Mouse (Mus musculus) urinary bladder, postnatal 4 days (tissue): Measurements from ENCODE around the gene Urb2.
"Not testable (repeated sequence)": the region's sequence is repeated elsewhere in the genome, so short reads cannot be mapped to it uniquely, and the experiment has no call there.

Experiments
- DNase-seq, 2 experiments: peaks; one replicate each; pipeline ENCODE4 v3.0.0; 2021 to 2022; ENCODE audit warnings: low spot score in 2 of 2

Urb2 gene

DNA sequence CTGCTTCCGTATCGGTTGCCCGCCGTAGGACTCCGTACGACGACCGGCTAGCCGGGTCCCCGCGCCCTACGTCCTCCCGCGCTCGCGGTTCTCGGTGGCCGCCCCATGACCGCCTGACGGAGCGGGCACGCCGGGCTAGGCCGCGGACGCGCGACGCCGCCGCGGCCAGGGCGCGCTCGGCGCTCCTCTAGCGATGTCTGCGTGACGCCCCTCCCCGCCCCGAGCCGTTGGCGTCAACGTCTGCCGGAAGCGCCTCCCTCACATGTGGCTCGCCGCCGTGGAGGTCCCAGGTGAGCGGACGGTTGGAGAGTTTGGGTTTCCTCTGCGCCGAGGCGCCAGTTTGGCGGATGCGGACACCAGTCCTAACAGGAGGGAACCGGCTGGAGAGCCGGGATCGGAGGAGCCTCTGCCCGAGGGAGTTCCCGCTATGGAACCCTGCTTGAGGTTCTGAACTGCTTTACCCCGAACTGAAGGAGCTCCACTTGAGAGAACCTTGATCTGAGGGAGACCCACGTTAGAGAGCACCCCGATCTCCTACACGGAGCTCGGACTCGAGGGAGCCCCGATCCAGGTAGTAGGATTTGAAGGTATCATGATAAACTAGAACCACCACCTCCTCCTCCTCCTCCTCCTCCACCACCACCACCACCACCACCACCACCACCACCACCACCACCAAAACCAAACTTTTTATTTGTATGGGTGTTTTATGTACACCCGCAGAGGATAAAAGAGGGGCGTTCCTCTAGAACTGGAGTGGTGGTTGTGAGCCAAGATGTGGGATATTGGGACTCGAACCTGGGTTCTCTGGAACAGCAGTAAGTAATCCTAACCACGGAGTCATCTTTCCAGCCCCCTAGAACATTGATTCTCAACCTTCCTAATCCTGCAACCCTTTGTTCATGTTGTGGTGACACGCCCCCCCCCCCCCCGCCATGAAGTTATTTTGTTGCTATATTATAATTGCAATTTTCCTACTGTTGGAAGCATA, at the start of gene Urb2, which contains the start of gene Taf5l:
TSS of gene Urb2 (plus strand) at position 272 of the 991 bp plus-strand sequence.
TSS of gene Taf5l (minus strand) at position 161 of the 991 bp plus-strand sequence.
- DNase-seq = peak; percentile 93

DNA sequence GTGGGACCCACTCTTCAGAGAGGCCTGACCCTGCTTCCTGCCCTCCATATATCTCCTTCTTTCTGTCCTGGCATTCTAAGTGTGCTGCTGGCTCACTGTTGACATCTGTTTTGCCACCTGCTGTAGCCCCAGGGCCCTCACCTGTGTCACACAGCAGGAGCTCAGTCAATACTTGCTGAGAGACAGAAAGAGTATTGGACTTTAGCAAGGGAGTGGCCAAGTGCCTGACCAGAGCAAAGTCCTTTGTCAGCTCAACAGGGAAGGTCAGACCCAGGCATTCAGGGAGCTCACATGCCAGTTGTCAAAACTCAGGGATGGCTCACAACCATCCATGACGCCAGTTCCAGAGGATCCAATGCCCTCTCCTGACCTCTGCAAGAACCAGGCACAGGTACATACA, 47.8 kb upstream of the Urb2 start:
- no peak for DNase-seq

DNA sequence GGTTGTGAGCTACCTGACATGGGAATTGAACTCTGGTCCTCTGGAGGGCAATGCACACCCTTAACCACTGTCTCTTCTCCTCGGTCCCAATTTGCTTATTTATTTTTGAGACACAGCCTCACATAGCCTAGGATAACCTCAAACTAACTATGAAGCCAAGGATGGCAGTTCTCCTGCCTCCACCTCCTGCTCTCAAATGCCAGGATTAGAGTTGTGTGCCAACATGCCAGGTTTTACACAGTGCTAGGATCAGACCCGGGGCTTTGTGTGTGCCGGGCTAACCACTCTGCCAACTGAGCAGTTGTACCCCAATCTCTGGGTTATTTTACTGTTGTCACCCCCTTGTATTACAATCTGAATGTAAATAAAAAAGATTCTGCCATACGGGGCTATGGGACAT, 43.8 kb upstream of the Urb2 start:
- no peak for DNase-seq

DNA sequence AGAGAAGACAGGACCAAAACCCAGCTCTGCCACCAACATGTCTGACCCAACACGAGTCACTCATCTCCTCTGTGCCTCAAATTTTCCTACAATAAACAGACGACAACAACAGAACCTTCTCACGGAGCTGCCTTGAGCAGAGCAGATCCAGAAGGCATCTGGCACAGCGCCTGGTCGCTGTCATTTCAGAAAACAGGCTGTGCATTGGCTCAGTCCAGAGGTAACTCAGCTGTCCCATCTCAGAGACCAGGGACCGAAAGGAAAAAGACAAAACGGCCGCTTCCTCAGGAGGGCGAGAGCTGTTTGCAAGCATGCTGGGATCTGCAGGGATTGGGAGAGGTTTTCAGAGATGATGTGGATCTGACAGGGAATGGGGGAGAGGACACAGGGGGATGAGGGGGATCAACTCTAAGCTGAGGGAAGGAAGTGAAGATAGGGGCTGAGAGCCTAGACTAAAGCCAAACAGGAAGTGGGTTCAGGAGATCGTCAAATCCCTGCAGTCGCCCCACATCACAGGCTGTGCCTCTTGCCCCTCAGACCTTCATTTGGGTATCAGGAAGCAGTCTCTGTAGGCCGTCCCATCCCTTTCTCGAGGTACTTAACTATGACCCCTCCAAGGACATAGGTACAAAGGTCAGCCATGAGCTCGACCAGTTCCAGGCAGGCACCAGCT, 43.0 kb upstream of the Urb2 start:
- no peak for DNase-seq

DNA sequence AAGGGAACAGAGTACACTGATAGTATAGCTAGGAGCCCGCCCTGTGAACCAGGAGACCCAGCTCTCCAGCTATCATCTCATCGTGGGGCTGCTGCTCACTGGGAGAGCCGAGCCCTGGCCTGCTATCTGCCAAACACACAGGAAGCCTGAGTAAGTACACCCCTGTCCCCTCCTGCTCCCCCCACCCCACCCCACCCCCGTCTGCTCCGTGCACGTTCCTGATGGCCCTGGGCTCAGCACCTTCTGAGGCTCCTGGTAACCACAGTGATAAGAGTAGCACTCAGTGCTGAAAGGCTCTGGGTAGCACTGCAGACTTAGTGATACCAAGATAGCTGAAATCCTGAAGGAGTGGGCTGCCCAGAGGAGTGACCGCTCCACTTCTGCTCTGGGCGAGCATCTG, 42.4 kb upstream of the Urb2 start:
- DNase-seq = no peak

DNA sequence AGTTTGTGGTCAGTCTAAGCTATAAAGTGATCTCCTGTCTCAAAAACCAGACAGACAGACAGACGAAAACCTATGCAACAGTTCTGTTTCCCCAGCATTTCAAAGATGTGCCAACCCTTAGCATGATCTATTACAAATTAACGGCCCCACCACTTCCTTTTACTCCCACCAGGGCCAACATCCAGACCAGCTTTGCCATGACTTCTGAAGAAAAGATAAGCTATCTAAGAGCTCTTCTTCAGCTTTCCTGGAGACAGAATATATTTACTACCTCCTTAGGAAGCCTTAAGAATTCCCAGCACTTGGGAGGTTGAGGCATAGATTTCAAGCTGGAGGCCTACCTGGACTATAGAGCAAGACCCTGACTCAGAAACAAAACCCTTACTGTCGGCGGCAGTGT, 41.1 kb upstream of the Urb2 start:
- no peak for DNase-seq

DNA sequence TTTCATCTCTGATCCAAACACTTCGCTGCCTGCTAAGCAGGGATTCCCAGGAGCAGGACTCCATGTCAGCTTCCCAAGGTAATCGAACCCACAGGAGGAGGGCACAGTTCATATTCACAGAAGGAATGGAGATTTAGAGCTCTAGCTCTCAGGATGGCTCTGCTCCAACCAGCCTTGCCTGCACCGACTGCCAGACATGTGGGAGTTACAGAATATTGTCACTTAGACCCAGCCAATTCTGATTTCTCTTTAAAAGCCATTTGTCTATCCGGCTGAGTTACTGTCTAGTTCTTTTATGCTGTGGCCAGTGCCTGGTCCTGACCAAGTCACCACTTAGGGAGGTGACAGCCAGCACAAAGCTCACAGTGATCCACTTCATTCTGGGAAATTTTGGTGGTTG, 39.6 kb upstream of the Urb2 start:
- DNase-seq = no peak

DNA sequence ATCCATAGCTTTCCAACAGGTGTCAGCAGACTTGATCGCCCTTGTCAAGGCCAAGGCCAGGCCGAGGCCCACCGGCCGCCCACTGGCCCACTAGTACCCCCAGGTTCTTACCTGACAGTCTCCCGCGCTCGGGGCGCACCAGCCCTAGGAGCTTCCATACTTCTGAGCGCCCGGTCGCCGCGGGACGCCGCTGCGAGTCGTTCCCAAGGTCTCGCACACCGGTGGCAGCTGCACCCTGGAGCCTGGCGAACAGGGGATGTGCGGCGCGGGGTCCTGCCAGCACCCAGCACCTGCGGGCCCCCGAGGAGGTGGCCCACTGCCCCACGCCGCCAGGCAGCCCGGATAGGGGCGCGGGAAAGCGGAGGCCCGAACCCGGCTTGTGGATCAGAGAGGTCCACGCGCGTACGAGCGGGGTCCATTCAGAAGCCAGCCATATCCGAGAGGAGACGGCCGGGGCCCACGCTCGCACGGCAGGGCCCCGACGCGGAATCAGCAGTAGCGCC, 39.0 kb upstream of the Urb2 start:
- DNase-seq = no peak

DNA sequence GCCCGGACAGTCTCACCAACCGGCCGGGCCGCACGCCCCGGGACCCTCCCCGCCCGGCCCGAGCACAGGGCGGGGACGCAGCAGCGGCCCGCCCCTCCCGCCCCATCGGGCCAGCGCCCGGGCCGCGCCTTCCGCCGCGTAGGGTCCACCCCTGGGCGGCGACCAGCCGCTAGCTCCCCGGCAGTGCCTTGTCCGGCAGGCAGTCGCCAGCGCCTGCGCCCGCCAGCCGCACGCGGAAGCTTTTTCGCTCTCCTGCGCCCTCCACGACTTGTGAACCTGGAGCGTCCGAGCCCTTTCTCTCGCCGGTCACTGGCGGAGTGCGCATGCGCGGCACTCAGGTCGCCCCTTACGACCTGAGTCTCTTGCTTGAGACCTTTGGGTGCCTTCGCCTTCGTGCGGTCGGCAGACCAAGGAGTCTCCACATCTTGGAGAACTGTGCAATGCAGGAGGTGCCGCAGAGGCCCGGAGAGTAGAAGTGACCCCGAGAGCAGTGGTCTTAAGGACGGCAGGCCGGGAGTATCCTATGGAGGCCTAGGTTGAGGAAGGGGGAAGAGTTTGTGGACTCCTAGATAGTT, 38.4 kb upstream of the Urb2 start, which contains the start of gene Abcb10:
TSS of gene Abcb10 (minus strand) at position 297 of the 575 bp plus-strand sequence.
- peak; percentile 87 to 88 for DNase-seq

DNA sequence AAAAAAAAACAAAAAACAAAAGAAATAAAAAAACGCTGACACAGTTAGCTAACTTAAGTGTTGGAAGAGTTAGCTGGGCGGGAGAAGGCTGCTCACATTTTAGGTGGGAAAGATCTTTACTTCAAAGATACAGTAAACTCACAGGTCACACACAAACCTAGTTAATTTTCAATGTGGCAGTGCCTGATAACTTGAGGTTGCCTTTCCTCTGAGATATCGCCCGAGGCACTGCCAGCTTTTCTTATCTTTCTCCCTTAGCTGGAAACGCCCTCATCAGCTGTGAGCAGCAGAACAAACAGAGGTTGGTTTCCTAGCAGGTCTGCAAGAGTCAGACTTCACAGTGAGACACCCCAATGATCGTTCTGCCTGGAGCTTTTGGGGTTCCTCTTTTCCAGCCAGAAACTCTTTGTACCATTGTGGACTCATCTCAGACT, 32.7 kb upstream of the Urb2 start:
- no peak for DNase-seq

DNA sequence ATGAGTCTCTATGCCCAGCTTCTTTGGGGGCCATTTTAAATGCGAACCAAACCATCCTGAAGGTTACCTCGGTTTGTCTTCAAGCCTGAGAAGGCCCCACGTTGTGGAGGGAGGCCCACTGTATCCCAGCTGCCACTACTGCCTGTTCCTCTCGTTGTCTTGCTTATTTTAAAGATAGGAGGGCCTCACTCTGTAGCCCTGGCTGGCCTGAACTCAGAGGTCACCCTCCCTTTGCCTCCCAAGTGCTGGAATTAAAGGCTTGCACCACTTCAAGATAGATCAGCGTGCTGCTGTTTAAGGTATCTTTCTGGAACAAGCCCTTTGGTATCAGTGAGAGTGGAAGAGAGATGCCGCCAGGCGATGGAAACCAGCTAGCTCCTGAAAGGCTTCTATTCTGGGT, 32.2 kb upstream of the Urb2 start:
- no peak for DNase-seq

DNA sequence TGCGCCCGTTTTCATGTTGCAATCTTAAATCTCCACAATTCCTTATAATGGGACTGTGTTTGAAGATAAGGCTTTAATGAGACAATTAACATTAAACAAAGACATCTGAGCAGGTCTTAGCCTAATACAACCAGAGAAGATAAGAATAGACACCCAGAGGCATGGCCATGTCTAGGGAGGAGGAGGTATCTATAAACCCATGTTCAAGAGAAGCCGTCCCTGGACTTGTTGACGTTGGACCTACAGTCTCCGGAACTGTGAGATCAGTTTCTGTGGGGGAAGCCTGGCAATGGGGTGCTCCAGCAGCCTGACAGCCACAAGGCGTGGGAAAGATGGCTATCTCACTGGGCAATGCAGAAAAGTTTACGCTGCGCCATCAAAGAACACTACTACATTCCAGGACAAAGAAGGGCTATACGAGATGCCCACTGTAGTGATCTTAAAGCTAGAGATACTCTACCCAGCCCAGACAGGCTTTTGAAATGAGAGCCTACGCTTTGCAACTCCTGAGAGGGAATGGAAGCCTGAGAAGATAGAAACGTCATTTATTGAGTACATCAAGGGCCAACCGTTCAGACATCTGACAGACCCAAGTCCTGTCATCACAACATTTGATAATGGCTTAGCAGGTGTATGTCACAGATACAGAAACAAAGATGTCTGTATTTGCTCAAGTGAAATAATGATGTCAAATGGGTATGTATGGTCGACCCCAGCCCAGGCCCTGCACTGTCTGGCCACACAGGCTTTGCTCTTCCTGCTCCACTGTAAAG, 30.8 kb upstream of the Urb2 start:
- DNase-seq = no peak

DNA sequence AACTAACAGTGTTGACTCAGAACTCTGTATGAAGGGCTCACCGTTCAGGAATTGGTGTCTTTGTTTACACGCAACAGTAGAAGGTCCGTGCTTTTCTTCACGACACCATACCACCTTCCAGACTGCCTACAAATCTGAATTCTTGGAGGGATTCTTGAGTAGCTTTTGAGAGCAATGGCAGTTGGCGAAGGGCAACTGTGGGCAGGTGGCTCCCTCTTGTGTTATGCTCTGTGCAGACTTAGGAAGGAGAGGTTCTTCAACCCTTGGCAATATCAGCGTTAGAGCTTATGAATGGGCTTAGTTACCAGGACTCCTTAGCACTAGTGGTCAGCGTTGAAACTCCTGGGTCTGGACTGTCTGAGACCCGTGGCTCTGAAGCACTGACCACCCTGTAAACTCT, 28.7 kb upstream of the Urb2 start:
- no peak for DNase-seq

DNA sequence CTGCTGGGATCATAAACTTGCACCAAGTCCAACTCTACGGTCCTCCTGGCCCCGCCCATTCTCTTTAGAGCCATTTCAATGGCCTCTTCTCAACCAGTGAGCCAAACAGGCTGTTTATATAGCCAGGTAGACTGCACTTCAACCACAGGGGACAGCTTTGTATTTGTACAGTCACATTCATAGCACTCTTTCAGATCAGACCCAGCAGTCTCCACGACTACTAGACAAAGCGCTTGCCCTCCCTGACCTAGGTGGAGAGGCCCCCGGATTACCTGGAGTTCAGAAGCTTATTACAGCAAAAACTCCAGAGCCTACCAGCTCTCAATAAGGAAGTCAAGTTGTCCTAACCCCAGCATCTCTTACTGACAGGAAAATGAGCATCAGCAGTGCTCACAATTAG, 27.7 kb upstream of the Urb2 start:
- no peak for DNase-seq

DNA sequence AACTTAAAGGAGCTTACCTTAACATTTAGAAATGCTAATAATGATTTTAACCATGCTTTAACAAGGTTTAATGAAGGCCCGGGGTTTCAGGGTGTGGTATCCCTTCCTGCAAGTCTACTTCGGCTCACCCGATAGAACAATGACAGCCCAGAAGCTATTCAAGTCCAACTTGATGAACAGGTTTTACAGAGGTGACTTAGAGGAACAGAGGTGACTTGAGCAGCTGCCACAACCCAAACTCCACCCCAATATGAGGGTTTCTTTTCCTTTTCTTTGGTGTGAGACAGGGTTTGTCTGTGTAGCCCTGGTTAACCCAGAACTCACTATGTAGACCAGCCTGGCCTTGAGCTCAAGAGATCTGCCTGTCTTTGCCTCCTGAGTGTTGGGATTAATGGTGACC, 27.3 kb upstream of the Urb2 start:
- no peak for DNase-seq

DNA sequence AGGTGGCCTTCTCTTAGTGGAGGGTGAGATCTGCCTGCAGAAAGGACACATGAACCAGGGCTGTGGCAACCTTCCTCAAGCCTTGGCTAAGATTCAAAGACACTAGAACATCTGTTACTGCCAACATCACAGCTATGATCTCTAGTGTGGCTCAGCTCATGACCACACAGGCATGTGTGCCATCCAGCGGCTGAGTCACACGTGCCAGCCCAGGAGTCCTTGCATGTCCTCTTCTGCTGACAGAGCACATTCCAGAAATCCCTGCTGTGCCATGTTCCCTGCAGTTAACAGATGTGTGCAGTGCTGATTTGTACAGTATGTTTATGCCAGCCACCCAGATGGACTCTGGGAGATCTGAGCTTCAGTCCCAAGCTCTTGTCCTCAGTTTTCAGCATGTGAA, 21.7 kb upstream of the Urb2 start:
- DNase-seq = no peak

DNA sequence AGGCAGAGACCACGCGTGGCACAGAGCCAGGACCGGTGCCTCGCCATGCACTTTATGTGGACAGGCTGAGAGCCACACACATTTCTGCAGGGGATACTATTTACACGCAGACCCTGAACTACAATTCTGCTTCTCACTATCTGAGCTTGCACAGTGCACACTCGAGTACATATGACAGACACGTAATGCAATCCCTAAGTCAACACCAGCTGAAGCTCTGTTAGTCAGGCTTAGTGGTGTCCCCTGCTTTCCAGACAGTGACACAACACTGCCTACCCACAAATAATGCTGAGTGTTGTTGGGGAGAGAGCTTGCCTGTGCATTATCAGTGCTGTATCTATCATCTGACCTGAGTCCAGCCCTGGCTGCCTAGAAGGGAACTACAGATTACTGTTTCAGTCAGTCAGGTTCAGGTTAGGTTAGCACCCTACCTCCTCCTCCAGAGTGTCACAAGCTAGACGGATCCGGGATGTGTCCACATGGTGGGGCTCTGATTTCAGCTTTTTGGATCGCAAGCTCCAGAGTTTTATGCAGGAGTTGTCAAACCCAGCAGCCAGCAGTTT, 18.7 kb upstream of the Urb2 start:
- DNase-seq = no peak

DNA sequence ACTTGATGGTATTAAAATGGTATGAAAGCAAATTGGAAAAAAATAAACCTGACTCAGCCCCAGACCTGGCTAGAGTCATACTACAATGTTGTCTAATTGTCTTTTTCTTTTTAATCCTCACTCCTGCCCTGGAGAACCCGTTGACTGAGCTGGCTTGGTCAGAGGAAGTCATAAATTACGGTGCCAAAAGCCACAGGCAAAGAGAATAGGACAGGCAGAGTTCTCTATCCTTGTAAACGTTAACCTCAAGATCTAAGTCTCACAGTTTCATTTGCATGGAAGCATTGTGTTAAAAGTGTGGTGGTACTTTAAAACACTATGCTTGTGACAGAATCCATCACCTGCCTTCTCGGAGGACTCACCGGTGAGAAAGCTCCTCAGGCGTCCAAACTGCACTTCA, 13.5 kb upstream of the Urb2 start:
- DNase-seq = no peak

DNA sequence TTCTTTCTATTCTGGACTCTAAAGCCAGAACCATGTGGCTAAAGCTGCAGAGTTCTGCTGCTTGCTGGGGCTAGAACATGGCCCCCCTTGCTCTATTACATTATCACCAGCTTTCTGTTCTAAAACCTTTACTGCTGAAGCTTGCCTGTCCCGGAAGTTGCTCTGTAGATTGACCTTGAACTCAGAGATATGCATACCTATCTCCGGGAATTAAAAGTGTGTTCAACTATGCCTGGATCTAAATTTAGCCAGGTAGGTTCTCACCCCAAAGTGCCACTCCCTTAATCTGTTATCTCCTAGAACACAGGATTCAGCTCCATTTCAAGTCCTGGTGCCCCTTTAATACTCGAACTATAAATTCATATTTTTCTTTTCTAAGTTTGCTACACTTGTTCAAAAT, 9.7 kb upstream of the Urb2 start:
- DNase-seq = no peak

DNA sequence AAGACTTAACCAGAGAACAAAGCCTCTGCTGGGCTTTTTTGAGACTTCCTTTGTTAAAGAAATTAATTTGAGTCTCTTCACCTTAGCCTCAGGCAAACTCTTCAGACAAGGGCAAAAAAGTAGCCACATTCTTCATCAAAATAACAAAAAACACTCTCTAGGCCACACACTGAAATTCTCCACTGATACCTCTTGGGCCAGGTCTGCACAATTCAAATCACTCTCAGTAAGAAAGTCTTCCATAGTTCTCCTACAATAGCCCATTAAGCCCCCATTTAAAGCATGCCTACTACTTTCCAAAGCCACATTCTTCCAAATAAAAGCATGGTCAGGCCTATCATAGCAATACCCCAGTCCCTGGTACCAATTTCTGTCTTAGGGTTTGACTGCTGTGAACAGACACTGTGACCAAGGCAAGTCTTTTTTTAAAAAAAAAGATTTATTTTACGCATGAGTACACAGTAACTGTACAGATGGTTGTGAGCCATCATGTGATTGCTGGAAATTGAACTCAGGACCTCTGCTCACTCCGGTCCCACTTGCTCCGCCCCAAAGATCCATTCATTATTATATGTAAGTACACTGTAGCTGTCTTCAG, 9.2 kb upstream of the Urb2 start:
- DNase-seq = no peak

DNA sequence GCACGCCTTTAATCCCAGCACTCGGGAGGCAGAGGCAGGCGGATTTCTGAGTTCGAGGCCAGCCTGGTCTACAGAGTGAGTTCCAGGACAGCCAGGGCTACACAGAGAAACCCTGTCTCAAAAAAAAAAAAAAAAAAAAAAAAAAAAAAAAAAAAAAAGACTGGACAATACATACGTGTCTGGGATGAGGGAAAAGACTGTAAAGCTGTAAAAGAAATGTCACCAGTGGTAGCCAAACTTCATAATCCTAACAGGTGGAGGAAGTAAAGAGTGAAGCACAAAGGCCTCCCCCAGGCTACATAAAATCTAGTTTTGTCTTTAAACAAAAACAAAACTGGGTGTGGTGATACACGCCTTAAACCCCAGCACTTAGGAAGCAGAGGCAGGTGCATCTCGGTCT, 7.0 kb upstream of the Urb2 start:
- not testable (repeated sequence) for DNase-seq
